Mouse (Mus musculus) Muller cell, postnatal 12 days (primary cell): ENCODE results near the gene Gm10643.

Experiments
- DNase-seq: peaks from one replicate; pipeline ENCODE4 v3.0.0-alpha.2; 2015; ENCODE audit errors: inconsistent ontology term

Gene Gm10643

GRCm38 (mm10) chr8:84042066-84042947, 22.6 kb downstream of the Gm10643 start, which contains the start of gene Il27ra:
TSS of gene Il27ra (minus strand) at chr8:84042589.
- DNase-seq, result peak; percentile 61

DNA sequence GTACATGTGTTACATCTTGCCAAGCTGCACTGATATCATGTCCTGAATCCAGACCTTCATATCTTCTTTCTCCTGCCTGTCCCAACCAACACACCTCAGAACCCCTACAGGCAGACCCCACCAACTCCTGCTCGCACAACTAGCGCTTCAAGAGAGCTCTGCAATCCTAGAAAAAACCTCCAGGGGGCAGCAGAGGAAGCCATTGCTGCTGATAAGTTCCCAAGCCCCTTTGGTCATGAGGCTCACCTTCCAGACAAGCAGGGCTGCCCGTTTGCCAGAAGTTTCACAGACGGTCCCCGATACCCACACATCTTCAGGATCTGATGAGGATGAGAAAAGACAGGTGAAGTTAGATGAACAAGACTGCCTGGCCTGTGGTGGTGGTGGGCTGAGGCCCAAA, 25.9 kb downstream of the Gm10643 start:
- peak; percentile 48 for DNase-seq

GRCm38 (mm10) chr8:84038015-84038414, 26.9 kb downstream of the Gm10643 start:
- DNase-seq, result no peak

- peak; percentile 52 for DNase-seq
These were observed 32.2 kb downstream of the Gm10643 start for GRCm38 (mm10) chr8:84032777-84033176.

DNA sequence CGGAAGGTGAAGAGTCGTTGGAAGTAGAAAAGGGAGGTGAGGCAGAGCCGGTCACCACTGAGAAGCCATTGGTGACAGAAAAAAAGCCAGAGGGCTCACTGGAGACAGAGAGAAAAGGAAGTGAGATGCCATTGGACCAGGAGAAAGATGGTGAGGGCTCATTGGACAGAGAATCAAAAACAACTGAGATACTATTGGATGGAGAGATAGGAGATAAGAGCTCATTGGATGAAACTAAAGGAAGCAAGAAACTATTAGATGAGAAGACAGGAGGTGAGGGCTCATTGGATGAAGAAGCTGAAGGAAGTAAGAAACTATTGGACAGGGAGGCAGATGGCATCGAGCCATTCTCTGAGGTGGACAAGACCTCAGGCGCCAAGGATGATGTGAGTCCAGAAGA, 35.7 kb downstream of the Gm10643 start:
- no peak for DNase-seq

GRCm38 (mm10) chr8:84027449-84027848, 37.5 kb downstream of the Gm10643 start:
- DNase-seq, result no peak

GRCm38 (mm10) chr8:84025863-84026262, 39.1 kb downstream of the Gm10643 start:
- peak; percentile 52 for DNase-seq

- DNase-seq, result no peak
These were observed 40.8 kb downstream of the Gm10643 start for GRCm38 (mm10) chr8:84024171-84024570.

GRCm38 (mm10) chr8:84023631-84024030, 41.3 kb downstream of the Gm10643 start:
- no peak for DNase-seq

DNA sequence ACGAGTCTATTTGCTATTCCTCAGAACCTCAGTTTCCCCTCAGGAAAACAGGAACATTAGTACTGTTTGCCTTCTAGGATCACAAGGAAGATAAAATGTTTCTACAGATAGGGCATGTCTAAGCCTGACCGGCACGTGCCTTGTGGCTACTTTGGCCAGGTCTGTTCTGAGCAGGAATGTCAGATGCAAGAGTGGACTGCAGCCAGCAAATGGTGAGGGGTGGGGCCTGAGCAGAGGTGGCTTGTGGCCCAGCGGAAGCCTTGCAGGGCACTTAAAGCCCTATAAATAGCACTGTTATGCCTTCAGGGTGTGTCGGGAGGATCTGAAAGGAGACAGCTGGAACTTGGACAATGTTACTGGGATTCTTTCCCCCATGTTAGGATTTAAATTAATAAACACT, 41.9 kb downstream of the Gm10643 start:
- peak; percentile 55 for DNase-seq

- DNase-seq, result peak; percentile 52
These were observed 43.4 kb downstream of the Gm10643 start for GRCm38 (mm10) chr8:84021569-84021968.

DNA sequence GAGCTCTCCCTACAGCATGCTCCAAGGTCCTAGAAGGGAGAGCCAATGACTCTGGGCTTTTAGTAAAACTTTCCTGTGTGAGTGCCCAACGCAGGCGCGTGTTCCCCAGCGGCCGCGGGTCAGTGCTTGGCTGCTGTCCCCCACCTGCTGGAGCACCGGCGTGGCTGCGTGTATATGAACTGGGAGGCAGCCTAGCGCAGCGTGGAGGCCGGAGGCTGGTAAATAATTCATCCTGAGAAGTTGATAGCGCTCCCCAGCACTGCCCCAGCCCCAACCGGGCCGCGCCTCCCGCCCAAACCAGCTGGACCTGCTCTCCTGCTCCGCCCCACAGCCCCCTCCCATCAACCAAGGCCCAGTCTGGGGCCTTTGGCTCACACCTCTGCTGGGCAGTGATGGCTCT, 43.8 kb downstream of the Gm10643 start, which contains the start of gene Palm3:
Palm3 (plus strand) TSS at position 376 of the 400 bp plus-strand sequence.
- DNase-seq, result no peak

- DNase-seq, result no peak
These were observed 45.2 kb downstream of the Gm10643 start for GRCm38 (mm10) chr8:84019738-84020137.

GRCm38 (mm10) chr8:84015833-84016232, 49.1 kb downstream of the Gm10643 start:
- no peak for DNase-seq
